Mouse (Mus musculus): ENCODE data around the gene Tle6.
A peak's percentile ranks its signal among the peaks of the same experiment; 100 is the strongest.

Gene Tle6

GRCm38 (mm10) chr10:81620786-81621185, 19.9 kb upstream of the Tle6 start:
- DNase-seq: no peak

DNA sequence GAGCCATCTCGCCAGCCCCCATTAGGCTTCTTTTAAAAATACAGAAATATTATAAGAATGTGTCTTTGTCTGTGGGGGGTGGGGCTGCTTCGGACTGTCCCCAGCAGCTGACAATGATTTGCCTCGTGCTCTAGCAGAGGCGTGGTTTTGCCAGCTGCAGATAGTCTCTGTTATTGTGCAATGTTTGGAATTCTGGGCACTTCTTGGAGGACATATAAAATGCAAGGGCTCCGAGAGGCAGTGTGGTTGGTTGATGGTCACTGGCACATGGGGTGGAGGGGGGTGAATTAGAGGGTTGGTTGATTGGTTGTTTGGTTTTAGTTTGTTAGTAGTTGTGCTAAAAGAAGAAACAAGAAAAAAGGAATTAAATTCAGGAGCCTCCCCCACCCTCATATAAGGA, 19.1 kb upstream of the Tle6 start:
- no peak for DNase-seq

DNA sequence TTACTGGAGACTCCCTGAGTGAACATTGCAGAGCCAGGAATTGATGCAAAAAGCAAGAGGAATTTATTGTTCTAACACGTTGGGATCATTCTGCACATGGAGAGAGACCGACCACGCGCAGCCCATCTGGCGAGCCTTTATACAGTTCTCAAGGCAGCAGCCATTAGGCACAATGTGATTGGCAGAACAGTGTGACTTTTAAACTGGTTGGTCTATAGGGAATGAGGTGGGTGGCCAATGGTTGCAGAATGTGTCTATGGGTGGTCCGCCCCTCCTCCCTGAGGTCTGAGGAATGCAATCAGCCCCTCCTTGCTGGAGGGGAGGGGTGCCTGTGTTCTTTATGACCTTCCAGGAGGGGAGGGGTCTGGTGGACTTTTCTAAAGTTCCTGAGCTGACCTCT, 14.6 kb upstream of the Tle6 start:
- no peak for DNase-seq

DNA sequence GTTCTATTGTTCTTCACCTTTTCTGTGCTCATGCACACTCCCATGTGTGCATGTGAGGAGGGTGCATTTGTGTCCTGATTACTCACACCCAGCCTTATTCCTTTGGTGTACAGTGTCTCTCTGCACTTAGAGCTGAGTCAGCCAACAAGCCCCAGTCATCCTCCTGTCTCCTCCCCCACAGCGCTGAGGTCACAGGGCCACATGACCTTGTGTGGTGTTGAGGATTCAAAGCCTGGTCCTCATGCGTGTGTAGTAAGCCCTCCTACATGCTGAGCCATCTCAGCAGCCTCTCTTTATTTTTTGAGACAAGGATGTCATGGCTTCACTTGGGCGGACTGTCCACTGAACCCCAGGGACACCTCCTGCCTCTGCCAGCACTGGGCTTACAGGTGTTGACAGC, 11.9 kb upstream of the Tle6 start:
- DNase-seq: no peak

DNA sequence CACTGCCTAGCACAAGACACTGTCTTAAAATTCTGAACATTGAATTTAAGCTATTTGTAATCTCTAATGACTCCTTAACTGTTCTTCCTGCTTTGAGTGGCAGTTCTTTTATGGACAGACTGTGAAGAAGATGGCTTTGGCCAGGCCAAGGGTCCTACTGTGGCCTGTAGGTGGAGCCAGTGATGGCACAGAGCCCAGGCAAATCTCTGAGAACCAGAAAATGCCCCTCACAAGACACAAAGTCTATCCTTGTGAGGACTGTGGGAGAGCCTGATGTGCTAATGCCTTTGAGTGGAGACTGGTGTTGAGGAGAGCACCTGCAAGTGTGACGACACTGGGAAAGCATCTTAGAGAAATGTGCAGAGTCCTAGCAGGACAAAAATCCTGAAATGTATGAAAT, 7.4 kb upstream of the Tle6 start:
- DNase-seq: no peak

GRCm38 (mm10) chr10:81605974-81606751, 5.3 kb upstream of the Tle6 start, which contains the start of gene BC025920:
BC025920 (plus strand) TSS chr10:81606270.
- peak; percentile 84 to 88 for DNase-seq

DNA sequence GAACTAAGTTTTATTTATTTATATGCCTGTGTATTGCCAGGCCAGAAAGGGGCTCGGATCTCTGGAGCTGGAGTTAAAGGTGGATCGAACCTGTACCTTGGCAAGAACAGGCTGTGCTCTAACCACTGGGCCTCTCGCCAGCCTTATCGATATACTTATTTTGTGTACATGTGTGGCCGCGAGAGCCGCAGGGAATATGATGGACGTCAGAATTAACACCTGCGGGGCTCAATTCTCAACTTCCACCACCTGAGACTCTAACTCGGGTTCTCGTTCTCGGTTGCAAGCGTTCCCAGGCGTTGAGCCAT, 4.7 kb upstream of the Tle6 start:
- DNase-seq: no peak

DNA sequence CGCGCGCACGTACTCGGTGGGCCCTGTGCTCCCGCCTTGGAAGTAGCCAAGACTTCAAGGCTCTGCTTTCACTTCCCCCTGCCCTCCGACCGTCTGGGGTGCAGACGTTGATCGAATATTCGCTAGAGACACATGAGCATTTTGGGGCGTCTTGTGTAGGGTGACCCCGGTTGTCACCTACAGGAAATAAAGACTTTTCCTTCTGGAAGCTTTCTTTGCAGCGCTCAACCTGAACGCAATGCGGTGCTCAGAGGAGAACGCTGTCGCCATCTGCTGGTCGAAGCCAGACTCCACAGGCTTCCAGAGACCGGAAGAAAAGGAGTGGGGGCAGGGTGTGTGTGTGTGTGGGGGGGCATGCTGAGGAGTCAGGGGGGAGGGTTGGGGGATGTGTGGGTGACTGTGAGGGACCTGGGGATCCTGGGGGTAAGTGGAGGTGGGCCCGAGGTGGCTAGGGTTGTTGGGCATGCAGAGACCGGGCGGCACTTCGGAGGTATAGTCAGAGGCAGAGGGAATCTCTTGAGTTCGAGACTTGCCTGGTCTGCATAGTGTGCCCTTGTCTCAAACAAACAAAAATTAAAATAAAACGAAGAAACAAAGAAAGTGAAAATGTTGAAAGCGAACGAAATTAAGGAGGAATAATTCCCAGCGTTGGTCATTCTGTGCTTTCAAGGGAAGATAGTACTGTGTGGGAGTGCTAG, 4.2 kb upstream of the Tle6 start:
- peak; percentile 67 to 81 for DNase-seq

DNA sequence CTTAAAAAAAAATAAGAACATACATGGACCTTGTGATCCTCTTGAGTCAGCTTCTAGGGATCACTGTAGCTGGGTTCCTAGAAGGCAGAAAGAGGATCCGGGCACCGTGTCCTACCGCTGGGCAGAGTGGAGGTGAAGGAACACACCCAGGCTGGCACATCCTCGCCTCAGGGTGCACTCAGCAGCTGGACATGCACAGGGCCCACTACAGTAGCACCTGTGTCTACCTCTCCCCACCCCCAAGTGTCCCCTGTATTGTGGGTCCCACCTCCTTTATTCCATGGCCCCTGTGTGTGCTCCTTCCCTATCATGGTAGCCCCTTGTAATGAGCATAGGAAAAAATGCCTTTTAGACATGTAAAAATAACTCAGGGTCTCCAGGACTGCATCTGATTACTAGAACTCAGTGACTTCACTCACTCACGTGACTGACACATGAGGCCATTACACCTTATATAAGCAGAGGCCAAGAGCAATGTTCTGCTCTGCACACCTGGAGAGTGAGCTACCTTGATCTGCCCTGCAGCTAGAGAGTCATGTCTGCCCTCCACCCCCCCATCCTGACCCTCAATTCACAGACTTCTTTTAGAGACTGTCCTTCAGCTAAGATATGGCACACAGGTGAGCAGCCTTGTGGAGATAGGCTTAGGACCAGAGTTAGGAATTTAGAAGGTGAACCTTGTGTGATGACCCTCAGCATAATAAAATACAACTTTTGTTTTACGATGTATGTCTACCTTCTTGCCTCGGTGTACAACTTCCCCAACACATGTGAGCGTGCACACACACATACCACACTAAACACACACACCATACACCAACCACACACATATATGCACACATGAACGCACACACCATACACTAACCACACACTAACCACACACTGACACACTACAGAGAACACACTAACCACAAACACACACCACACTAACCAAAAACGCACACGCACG, 3.4 kb upstream of the Tle6 start:
- no peak for DNase-seq

- DNase-seq: no peak
Observed at GRCm38 (mm10) chr10:81602741-81603151, 1.9 kb upstream of the Tle6 start.

DNA sequence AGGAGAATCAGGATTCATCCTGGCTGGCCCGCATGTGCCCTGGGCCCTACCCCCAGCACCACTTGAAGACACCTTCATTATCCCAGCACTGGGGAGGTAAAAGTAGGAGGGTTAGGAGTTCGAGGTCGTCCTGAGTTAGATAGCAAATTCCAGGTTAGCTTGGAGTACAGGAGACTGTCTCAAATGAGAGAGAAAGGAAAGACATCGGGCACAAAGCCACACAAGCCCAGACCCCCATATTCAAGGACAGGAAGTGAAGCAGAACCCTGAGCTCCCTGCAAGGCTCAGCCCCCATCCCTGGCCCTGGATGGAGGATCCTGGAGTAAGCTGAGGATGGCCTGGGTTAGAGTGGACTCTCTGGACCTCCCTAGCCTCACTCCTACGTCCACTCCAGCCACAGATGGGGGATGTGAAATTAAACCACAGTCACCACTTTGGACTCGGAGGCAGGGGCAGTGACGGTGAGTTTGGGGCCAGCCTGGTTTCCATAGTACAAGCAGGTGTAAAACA, 578 bp upstream of the Tle6 start:
- DNase-seq: no peak

- DNase-seq: no peak
Observed at GRCm38 (mm10) chr10:81600096-81600495, 777 bp downstream of the Tle6 start.

DNA sequence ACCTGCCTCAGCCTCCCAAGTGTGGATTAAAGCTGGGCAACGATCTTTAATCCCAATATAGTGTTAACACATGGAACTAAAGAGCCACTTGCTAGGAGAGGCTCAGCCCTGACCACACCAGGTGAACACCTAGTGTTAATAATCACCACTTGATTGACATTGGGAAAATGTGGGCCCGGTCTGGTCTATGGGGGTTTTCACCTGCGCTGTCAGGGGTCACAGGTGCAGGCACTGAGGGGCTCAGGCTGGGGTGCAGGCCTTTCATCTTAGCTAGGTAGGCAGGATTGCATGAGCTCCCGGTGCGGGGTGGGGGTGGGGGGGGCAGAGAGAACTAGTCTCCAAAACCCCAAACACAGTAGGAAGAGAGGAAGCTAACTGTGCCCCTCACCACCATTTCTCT, 1.2 kb downstream of the Tle6 start:
- DNase-seq: no peak

GRCm38 (mm10) chr10:81598871-81599270, 2.0 kb downstream of the Tle6 start:
- DNase-seq: no peak

DNA sequence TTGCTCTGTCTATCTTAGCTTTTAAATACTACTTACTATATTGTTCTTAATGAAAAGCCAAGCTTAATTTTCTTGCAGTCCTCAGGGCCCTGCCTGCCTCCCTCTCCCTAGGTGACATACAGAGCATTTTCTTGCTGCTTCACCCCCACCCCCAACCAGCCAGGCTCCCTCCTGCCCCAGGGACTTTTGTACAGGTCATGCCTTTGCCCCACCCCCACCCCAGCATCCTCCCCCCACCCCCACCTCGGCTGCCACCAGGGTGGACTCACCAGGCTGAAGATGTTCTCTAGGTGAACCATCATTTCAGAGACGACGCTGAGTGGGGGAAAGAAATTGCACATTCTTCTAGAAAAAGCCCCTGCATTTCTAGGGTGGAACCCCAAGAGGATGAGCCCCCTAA, 2.5 kb downstream of the Tle6 start:
- DNase-seq: no peak

DNA sequence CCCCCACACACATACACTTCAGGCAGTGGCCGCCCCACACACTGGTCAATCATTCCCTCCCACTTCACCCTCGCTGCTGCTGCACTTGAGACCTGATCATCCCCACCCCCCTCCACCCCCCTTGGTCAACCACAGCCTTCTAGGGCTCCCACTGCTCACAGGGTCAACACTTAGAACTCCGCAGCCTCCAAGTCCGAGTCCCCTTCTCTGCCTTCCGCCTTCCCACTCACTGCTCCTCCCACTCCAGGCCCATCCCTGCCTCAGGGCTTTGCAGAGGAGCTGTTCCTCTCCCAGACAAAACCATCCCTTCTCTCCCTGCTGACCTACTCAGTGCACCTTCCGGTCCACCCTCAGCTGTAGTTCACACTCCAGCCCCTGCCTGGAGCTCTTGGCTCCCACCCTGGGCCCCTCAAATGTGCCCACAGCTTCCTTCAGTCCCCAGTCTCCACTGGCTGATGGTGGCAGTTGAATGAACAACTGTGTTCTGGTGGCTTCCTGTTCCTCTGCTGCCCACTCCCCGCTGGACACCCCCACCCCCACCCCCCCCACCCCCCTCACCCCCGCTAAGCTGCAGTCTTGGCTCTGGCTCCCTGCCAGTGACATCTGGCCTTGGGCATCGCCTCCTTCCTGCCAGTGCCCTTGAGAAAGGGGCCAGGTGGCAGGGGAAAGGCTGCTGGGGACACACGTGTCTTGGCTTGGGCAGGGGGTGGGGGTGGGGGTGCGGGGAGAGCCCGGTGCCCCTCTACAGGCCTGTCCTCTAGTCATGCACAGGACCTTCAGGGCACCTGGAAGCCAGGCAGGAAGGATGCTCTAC, 3.5 kb downstream of the Tle6 start:
- no peak for DNase-seq

DNA sequence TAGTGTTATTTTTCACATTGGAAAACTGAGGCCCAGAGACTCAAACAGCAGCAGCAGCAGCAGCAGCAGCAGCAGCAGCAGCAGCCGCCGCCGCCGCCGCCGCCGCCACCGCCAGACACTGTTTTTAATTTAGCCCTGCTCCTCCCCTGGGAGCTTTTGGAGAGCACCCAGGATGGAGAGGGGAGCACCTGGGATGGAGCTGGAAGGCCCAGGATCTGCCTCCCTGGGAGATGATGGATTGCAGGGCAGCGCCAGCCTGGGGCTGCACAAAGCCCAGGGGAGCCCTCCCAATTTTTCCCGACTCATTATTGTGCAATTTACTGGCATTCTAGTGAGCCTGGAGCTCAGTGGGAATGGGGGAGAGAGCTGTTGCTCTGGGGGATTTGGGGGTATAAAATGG, 4.3 kb downstream of the Tle6 start:
- no peak for DNase-seq

DNA sequence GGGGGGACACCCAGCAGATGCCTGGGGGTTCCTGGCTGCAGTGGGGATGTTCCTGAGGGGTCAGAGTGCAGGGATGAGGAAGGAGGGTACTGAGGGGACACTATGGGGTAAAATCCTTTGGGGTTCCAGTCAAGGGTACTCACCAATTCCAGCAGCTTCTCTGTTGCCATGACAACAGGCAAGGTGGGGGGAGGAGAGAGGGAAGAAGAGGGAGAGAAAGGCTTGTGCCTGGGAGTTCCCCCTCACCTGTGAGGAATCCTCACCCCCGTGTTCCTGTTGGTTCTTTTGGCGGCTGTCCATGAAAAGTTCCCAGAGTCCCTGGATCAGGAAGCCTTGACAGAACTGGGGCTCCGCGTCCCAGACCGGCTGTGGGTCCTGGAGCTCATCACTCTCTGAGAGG, 5.3 kb downstream of the Tle6 start:
- DNase-seq: no peak

- no peak for DNase-seq
Observed at GRCm38 (mm10) chr10:81593935-81594334, 6.9 kb downstream of the Tle6 start.

DNA sequence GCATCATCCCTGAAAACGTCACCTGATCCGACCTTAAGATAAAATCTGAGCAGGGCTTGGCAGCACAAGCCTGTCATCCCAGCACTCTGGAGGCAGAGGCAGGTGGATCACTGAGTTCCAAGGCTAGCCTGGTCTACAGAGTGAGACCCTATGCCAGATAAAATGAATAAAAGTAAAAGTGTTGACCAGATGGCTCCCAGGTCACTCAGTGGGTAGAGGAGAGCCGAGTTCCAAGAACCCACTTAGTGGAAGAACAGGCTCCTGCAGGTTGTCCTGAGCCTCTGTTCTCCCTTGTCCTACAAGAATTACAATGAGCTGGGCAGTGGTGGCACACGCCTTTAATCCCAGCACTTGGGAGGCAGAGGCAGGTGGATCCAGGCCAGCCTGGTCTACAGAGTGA, 7.7 kb downstream of the Tle6 start:
- no peak for DNase-seq

DNA sequence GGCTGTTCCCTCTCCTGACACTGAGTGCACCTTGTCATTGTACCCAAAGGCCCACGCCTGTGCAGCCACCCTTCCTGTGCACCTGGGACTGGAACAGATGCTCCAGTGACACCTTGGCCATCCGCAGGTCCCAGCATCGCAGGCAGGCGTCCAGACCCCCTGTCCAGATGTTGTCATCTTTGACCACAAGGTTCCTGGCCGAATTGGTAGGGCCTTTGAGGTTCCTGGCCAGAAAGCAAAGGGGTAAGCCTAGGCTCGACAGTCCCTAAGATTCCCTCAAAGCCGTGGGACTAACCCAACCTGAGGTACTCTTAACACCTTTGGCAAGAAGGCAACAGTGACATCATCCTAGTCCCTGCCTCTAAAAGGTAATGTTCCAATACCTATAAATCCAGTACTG, 8.2 kb downstream of the Tle6 start:
- no peak for DNase-seq

- DNase-seq: no peak
Observed at GRCm38 (mm10) chr10:81591846-81592245, 9.0 kb downstream of the Tle6 start.
